Comparison of ENCODE assay signal across 7 mouse cellular contexts in the genomic region with DNA sequence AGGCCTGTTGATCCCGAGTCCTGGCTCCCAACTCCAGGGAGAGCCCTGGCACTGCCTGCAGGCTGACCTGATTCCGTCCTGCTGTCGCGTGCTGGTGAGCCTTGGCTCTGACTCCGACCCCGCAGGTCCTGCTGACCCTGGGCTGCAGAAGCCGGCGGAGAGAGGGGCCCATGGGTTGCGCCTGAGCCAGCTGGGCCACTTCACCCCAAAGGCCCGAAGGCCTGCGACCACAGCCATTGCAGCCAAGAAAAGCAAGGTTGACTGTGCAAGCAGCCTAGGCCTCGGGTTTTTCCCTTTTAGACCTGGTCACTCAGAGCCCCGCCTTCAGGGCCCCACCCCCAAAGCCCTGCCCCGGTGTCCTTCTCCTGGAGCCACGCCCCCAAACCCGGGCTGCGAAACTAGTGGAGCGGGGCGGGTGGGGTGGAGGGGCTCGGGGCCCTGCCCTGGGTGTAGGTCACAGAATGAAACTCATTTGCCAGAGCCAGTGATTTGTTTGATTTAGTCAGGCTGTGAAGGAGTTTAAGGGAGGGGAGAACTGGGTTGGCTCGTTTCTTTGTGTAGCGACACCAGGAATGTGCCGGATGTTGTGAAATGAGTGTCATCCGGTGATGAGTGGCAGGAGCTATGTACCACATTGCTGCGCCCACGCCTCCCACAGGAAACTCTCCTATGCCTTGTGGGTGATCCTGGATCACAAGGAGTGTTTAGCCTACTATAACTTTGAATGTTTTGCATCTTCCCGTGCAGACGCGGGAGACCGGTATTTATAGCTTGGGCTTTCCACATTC. TPM values are rescaled to one million over a fixed set of nuclear protein-coding genes. Genes with fewer than 3 reads are reported as not detected.
DNase-seq lines count a peak whose midpoint lies in the region; ATAC-seq and TF ChIP-seq lines count a peak whose summit lies in the region.

A gene (minus strand): TSS at position 310 of the 788 bp plus-strand sequence.

- peak within 1 kb of the TSS; percentile 92 for H3K27ac ChIP-seq in embryonic facial prominence, embryonic 10.5 days (replicated peaks)
- H3K27ac ChIP-seq in intestine, embryonic 16.5 days (ENCODE audit: low read length), result peak within 1 kb of the TSS; percentile 94
- H3K27ac ChIP-seq in limb, embryonic 11.5 days (replicated peaks; ENCODE audit: low read depth, low read length), result peak within 1 kb of the TSS; percentile 70
- H3K27ac ChIP-seq in midbrain, embryonic 13.5 days, result peak within 1 kb of the TSS; percentile 67
- H3K27ac ChIP-seq in small intestine, adult 2 months (ENCODE audit: insufficient read depth, low read depth, low read length), result peak within 1 kb of the TSS; percentile 69

- DNase-seq in adrenal gland, postnatal 14 days, result peak; percentile 96
- DNase-seq in embryonic facial prominence, embryonic 10.5 days (ENCODE audit: low spot score), result peak; percentile 95
- peak; percentile 78 for DNase-seq in gonadal fat pad, adult 2 months (ENCODE audit: low read depth)
- peak; percentile 94 for DNase-seq in limb, embryonic 11.5 days (ENCODE audit: low spot score)

- WGBS in embryonic facial prominence, embryonic 10.5 days, result 1% methylated on average over 30 of the region's 30 CpGs
- WGBS in intestine, embryonic 16.5 days, result 1% methylated on average over 30 of the region's 30 CpGs
- 2% methylated on average over 30 of the region's 30 CpGs for WGBS in limb, embryonic 11.5 days
- 2% methylated on average over 30 of the region's 30 CpGs for WGBS in midbrain, embryonic 13.5 days
- WGBS in small intestine, adult 2 months, result 4% methylated on average over 30 of the region's 30 CpGs

- TF ChIP-seq CTCF in small intestine, adult 2 months (IDR thresholded peaks at IDR 0.05; ENCODE audit: extremely low read depth, insufficient read length, insufficient replicate concordance, low read depth, low read length), result no peak

- peak within 1 kb of the TSS; percentile 89 for H3K4me2 ChIP-seq in intestine, embryonic 16.5 days (ENCODE audit: low read depth, low read length)
- H3K4me2 ChIP-seq in limb, embryonic 11.5 days (ENCODE audit: low read depth, severe bottlenecking), result peak within 1 kb of the TSS; percentile 59
- peak within 1 kb of the TSS; percentile 64 for H3K4me2 ChIP-seq in midbrain, embryonic 13.5 days (replicated peaks)

- peak; percentile 96 for ATAC-seq in intestine, embryonic 16.5 days
- ATAC-seq in limb, embryonic 11.5 days (ENCODE audit: insufficient number of reproducible peaks, low FRiP score, low TSS enrichment, low read depth), result peak; percentile 94
- ATAC-seq in midbrain, embryonic 13.5 days, result peak; percentile 84

- no peaks in the 10 kb centered on the region for H3K9me3 ChIP-seq in embryonic facial prominence, embryonic 10.5 days
- no peaks in the 10 kb centered on the region for H3K9me3 ChIP-seq in intestine, embryonic 16.5 days (ENCODE audit: control insufficient read depth, low read length)
- H3K9me3 ChIP-seq in limb, embryonic 11.5 days (ENCODE audit: control insufficient read depth, low read length), result no peaks in the 10 kb centered on the region
- no peaks in the 10 kb centered on the region for H3K9me3 ChIP-seq in midbrain, embryonic 13.5 days

- no peaks in the 10 kb centered on the region for H3K36me3 ChIP-seq in embryonic facial prominence, embryonic 10.5 days (replicated peaks)
- no peaks in the 10 kb centered on the region for H3K36me3 ChIP-seq in intestine, embryonic 16.5 days (ENCODE audit: control insufficient read depth, insufficient read depth, low read length)
- H3K36me3 ChIP-seq in limb, embryonic 11.5 days (ENCODE audit: control insufficient read depth, insufficient read depth, low read length), result no peaks in the 10 kb centered on the region
- no peaks in the 10 kb centered on the region for H3K36me3 ChIP-seq in midbrain, embryonic 13.5 days
- H3K36me3 ChIP-seq in small intestine, adult 2 months (ENCODE audit: control insufficient read depth, insufficient read depth, low read length), result no peaks in the 10 kb centered on the region

- H3K4me1 ChIP-seq in embryonic facial prominence, embryonic 10.5 days, result peaks cover 36% of the 10 kb centered on the region
- peaks cover 9% of the 10 kb centered on the region; the same call in 1 of the 2 replicates for H3K4me1 ChIP-seq in intestine, embryonic 16.5 days (ENCODE audit: control insufficient read depth, insufficient read depth, low read length)
- peaks cover 10% of the 10 kb centered on the region; the same call in 1 of the 2 replicates for H3K4me1 ChIP-seq in limb, embryonic 11.5 days (ENCODE audit: control insufficient read depth, insufficient read depth, low read length)
- peaks cover 16% of the 10 kb centered on the region for H3K4me1 ChIP-seq in midbrain, embryonic 13.5 days (replicated peaks)
- peaks cover 9% of the 10 kb centered on the region for H3K4me1 ChIP-seq in small intestine, adult 2 months (ENCODE audit: control insufficient read depth, insufficient read depth, insufficient read length, low read length)

- TF ChIP-seq POLR2A in small intestine, adult 2 months (IDR thresholded peaks at IDR 0.05; ENCODE audit: low read depth, low read length), result no peak

- peak within 1 kb of the TSS; percentile 63 for H3K4me3 ChIP-seq in embryonic facial prominence, embryonic 10.5 days
- H3K4me3 ChIP-seq in intestine, embryonic 16.5 days (ENCODE audit: low read length), result peak within 1 kb of the TSS; percentile 58
- peak within 1 kb of the TSS; percentile 31 for H3K4me3 ChIP-seq in limb, embryonic 11.5 days (ENCODE audit: low read depth, low read length)
- peak within 1 kb of the TSS; percentile 42 for H3K4me3 ChIP-seq in midbrain, embryonic 13.5 days (replicated peaks)
- peak within 1 kb of the TSS; percentile 78 for H3K4me3 ChIP-seq in small intestine, adult 2 months (ENCODE audit: low read depth, low read length)

- 0 out of 2 replicates have a peak, but pooled peaks cover 2% of the 10 kb centered on the region for H3K27me3 ChIP-seq in embryonic facial prominence, embryonic 10.5 days (replicated peaks; ENCODE audit: low read depth, poor library complexity, severe bottlenecking)
- no peaks in the 10 kb centered on the region for H3K27me3 ChIP-seq in intestine, embryonic 16.5 days (replicated peaks; ENCODE audit: control insufficient read depth, insufficient read depth, low read length)
- no peaks in the 10 kb centered on the region for H3K27me3 ChIP-seq in limb, embryonic 11.5 days (ENCODE audit: control insufficient read depth, insufficient read depth, low read length)
- H3K27me3 ChIP-seq in midbrain, embryonic 13.5 days, result 0 out of 2 replicates have a peak, but pooled peaks cover 3% of the 10 kb centered on the region
- no peaks in the 10 kb centered on the region for H3K27me3 ChIP-seq in small intestine, adult 2 months (ENCODE audit: control insufficient read depth, insufficient read depth, low read length)

- peak within 1 kb of the TSS; percentile 78 for H3K9ac ChIP-seq in intestine, embryonic 16.5 days (ENCODE audit: low read depth, low read length)
- H3K9ac ChIP-seq in limb, embryonic 11.5 days (ENCODE audit: low read length), result peak within 1 kb of the TSS; percentile 68
- H3K9ac ChIP-seq in midbrain, embryonic 13.5 days (replicated peaks), result peak within 1 kb of the TSS; percentile 61

RNA-seq across cellular contexts. Expression of the gene that starts here (rescaled TPM):
- total RNA-seq in adrenal gland, postnatal 14 days (2021), result 56.9 and 66.3 TPM in 2 replicates
- 2.5 and 3.1 TPM in 2 replicates for polyA plus RNA-seq in embryonic facial prominence, embryonic 10.5 days (2016; fragmentation: Nextera tagmentation; extraction: Ambion mirVana)
- 24.4 and 27.1 TPM in 2 replicates for polyA plus RNA-seq in gonadal fat pad, adult 2 months (2012; rRNA removed)
- 16.6 and 16.9 TPM in 2 replicates for polyA plus RNA-seq in intestine, embryonic 16.5 days (2015; fragmentation: Nextera tagmentation; extraction: Ambion mirVana)
- 2.7 and 4.5 TPM in 2 replicates for polyA plus RNA-seq in limb, embryonic 11.5 days (2014; fragmentation: Nextera tagmentation; extraction: Ambion mirVana)
- polyA plus RNA-seq in midbrain, embryonic 13.5 days (2015; fragmentation: Nextera tagmentation; extraction: Ambion mirVana), result 1.9 and 2.3 TPM in 2 replicates
- 1.0 and 1.3 TPM in 2 replicates for polyA plus RNA-seq in small intestine, adult 2 months (2012; rRNA removed)

Comparison
In these comparisons a context has a peak if more than half of its experiments do, and no peak if none do; other contexts are left out.
1. Peak in every context shown above with its lines: DNase-seq, ATAC-seq, H3K4me3 ChIP-seq and H3K27ac ChIP-seq.